Mouse (Mus musculus): ENCODE data around the gene Gm32802. TPM values are rescaled to one million over a fixed set of nuclear protein-coding genes. Genes with fewer than 3 reads are reported as not detected.
"Not testable (repeated sequence)": the region's sequence is repeated elsewhere in the genome, so short reads cannot be mapped to it uniquely, and the experiment has no call there.

Gene Gm32802
- 0.10 TPM in 1 of 2 replicates, not detected in the other for polyA plus RNA-seq (2016; fragmentation: Nextera tagmentation; extraction: Ambion mirVana)

- H3K27ac ChIP-seq; H3K36me3 ChIP-seq; H3K4me3 ChIP-seq; H3K4me1 ChIP-seq; DNase-seq (ENCODE audit: low spot score); H3K27me3 ChIP-seq (ENCODE audit: low read depth, poor library complexity, severe bottlenecking); H3K9me3 ChIP-seq (replicated peaks): not testable (repeated sequence)
- WGBS: no CpG with 5 or more reads among the region's 13 CpGs
These were observed at the start of gene Gm32802 for GRCm38 (mm10) chr10:118258388-118258787. TSS of gene Gm32802 (plus strand) at chr10:118258688.

- H3K27ac ChIP-seq; H3K27me3 ChIP-seq (ENCODE audit: low read depth, poor library complexity, severe bottlenecking); DNase-seq (ENCODE audit: low spot score); H3K4me3 ChIP-seq; H3K4me1 ChIP-seq; H3K9me3 ChIP-seq (replicated peaks); H3K36me3 ChIP-seq: not testable (repeated sequence)
- 87% methylated on average over 2 of the region's 4 CpGs for WGBS
These were observed 42.6 kb upstream of the Gm32802 start for GRCm38 (mm10) chr10:118215719-118216393.

DNA sequence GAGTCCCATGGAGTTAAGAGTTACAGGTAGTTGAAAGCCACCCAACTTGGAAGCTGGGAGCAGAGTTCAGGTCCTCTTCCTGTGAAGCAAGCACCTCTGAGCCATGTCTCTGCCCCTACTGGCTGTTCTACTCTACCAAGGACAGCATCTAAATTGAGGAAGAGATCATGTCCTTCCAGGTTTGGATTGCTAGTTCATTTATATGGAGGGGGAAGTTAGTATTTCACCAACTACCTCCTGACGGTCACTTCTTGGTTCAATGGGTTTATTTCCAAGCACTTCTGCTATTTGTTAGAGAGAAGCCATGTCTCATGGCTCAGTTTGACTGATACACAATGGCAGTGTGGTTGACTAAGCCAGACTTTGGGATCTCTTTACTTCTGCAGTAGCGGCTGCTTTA, 30.9 kb upstream of the Gm32802 start:
- not testable (repeated sequence) for H3K27me3 ChIP-seq (ENCODE audit: low read depth, poor library complexity, severe bottlenecking); H3K9me3 ChIP-seq (replicated peaks); H3K27ac ChIP-seq; H3K4me3 ChIP-seq; H3K36me3 ChIP-seq; DNase-seq (ENCODE audit: low spot score); H3K4me1 ChIP-seq
- 100% methylated on average over 1 of the region's 2 CpGs for WGBS

- no CpG with 5 or more reads among the region's 5 CpGs for WGBS
- not testable (repeated sequence) for H3K4me1 ChIP-seq; H3K36me3 ChIP-seq; DNase-seq (ENCODE audit: low spot score); H3K27ac ChIP-seq; H3K4me3 ChIP-seq; H3K9me3 ChIP-seq (replicated peaks); H3K27me3 ChIP-seq (ENCODE audit: low read depth, poor library complexity, severe bottlenecking)
These were observed 25.9 kb upstream of the Gm32802 start for GRCm38 (mm10) chr10:118232607-118233006.

DNA sequence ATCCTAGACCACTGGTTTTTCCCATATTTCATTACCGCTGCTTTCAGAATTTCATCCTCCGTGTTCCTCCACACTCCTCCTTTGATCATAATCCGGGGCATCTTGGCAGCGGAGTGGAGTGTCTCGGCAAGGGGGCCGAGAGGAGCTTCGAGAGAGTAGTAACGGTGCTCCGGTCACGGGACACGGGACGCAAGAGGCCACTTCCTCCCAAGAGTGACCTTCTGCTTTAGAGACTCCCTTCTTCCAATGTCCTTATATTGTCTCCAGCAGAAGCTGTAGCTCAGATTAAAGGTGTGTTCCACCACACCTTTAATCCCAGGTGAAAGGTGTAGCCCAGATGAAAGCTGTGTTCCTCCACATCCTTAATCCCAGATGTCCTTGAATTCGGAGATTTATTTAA, 17.8 kb upstream of the Gm32802 start, which contains the start of gene Gm32717:
Gm32717 (minus strand) TSS at position 101 of the 400 bp plus-strand sequence.
- H3K4me1 ChIP-seq; H3K27ac ChIP-seq; H3K27me3 ChIP-seq (ENCODE audit: low read depth, poor library complexity, severe bottlenecking); H3K9me3 ChIP-seq (replicated peaks); H3K4me3 ChIP-seq; DNase-seq (ENCODE audit: low spot score); H3K36me3 ChIP-seq: not testable (repeated sequence)
- no CpG with 5 or more reads among the region's 13 CpGs for WGBS

DNA sequence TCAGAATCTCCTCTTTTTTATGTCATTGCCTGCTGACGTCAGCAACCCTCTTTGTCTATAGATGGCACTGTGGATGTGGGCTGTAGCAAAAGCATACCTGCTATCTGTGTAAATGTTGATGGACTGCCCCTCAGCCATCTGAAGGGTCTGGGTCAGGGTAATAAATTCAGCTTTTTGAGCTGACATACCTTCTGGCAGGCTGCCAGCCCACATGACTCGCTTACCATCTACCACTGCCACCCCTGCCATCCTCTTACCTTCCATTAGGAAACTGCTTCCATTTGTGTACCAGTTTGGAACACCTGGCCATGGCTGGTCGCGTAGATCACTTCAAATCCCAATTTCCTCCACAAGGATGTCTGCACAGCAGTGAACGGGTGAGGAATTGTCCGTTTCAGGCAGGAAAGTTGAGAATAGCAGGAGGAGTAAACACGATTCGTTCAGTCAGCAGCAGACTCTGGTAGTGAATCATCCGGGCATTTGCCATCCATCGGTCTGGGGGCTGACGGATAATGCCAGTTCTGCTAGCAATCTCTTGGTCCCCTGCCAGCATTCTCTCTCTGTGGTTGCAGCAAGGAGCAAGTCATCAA, 9.4 kb upstream of the Gm32802 start:
- not testable (repeated sequence) for H3K27ac ChIP-seq; DNase-seq (ENCODE audit: low spot score)
- 87% methylated on average over 11 of the region's 11 CpGs for WGBS

GRCm38 (mm10) chr10:118250852-118251295, 7.6 kb upstream of the Gm32802 start:
- no peak overlapping the region for H3K4me3 ChIP-seq
- peak; percentile 80 for DNase-seq (ENCODE audit: low spot score)
- WGBS: 52% methylated on average over 10 of the region's 10 CpGs

More for the DNA sequence above, 9.4 kb upstream of the Gm32802 start:
- H3K36me3 ChIP-seq; H3K27me3 ChIP-seq (ENCODE audit: low read depth, poor library complexity, severe bottlenecking); H3K4me1 ChIP-seq; H3K9me3 ChIP-seq (replicated peaks); H3K4me3 ChIP-seq: not testable (repeated sequence)

DNA sequence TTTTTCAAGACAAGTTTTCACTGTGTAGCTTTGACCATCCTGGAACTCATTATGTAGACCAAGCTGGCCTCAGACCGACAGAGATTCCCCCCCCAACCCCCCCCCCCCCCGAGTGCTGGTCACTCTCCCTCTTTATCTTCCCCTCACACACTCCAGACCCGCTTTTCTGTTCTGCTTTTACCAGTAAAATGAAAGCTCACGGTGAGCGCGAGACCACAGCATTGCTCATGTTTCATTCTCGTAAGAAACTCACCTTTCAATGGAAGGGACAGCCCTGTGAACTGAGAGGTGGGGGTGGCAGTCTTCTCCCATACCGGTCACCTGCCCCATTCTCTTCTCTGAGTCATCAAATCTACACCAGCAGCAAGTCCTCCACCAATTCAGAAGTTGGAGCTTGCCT, 10.3 kb downstream of the Gm32802 start:
- H3K27ac ChIP-seq; H3K9me3 ChIP-seq (replicated peaks); H3K4me1 ChIP-seq; H3K4me3 ChIP-seq; H3K27me3 ChIP-seq (ENCODE audit: low read depth, poor library complexity, severe bottlenecking); H3K36me3 ChIP-seq; DNase-seq (ENCODE audit: low spot score): not testable (repeated sequence)
- WGBS: 64% methylated on average over 2 of the region's 8 CpGs

More at GRCm38 (mm10) chr10:118250852-118251295, 7.6 kb upstream of the Gm32802 start:
- Histone ChIP-seq H3K4me1 (peaks cover 4% of the 10 kb centered on the region; the same call in 1 of the 2 replicates), H3K27me3 (ENCODE audit: low read depth, poor library complexity, severe bottlenecking) (no peaks in the 10 kb centered on the region), H3K27ac (peak overlapping the region; percentile 15; the same call in 1 of the 2 replicates), H3K36me3 (no peaks in the 10 kb centered on the region), H3K9me3 (replicated peaks) (no peaks in the 10 kb centered on the region)

GRCm38 (mm10) chr10:118271416-118271815, 12.9 kb downstream of the Gm32802 start:
- not testable (repeated sequence) for H3K27ac ChIP-seq; H3K9me3 ChIP-seq (replicated peaks); DNase-seq (ENCODE audit: low spot score); H3K36me3 ChIP-seq; H3K4me3 ChIP-seq; H3K4me1 ChIP-seq; H3K27me3 ChIP-seq (ENCODE audit: low read depth, poor library complexity, severe bottlenecking)
- 100% methylated on average over 1 of the region's 2 CpGs for WGBS

- H3K27me3 ChIP-seq (ENCODE audit: low read depth, poor library complexity, severe bottlenecking); H3K27ac ChIP-seq; H3K36me3 ChIP-seq; DNase-seq (ENCODE audit: low spot score); H3K4me3 ChIP-seq; H3K4me1 ChIP-seq; H3K9me3 ChIP-seq (replicated peaks): not testable (repeated sequence)
- no CpG with 5 or more reads among the region's 4 CpGs for WGBS
These were observed 19.6 kb downstream of the Gm32802 start for GRCm38 (mm10) chr10:118278069-118278468.

DNA sequence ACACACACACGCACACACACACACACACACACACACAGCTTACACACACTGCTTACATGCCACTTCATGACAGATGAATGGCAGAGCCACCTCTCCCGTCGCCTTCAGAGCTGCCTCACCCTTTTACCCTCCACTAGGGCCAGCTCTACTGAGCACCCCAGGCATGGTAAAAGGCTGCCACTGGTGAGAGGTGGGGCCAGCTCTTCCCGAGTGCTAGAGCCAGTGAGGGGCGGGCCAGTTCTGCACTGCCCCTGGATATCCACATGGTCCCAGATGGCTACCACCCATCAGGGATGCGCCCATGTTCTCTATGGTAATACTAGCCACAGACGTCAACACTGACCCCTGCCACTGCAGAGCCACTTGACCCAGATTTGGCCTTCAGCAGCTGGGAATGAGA, 24.1 kb downstream of the Gm32802 start:
- not testable (repeated sequence) for H3K4me3 ChIP-seq; H3K27ac ChIP-seq; H3K36me3 ChIP-seq; H3K27me3 ChIP-seq (ENCODE audit: low read depth, poor library complexity, severe bottlenecking); DNase-seq (ENCODE audit: low spot score); H3K4me1 ChIP-seq; H3K9me3 ChIP-seq (replicated peaks)
- 85% methylated on average over 7 of the region's 7 CpGs for WGBS

DNA sequence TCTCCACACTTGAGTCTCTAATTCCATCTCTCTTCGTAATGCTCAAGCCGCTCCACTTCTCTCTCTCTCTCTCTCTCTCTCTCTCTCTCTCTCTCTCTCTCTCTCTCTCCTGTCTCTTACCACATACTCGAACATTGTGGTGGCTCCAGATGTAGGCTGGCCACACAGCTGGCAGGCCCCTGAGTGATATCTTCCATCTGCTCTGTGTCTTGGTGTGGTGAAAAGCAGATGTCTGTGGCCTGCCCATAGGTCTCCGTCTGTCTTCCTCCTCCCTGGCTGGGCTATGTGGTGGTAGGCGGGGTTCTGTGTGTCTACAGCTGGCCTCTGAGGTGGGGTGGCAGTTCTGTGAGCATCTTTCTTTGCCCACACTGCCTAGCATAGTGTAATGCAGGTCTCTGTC, 24.5 kb downstream of the Gm32802 start:
- not testable (repeated sequence) for H3K36me3 ChIP-seq; H3K4me1 ChIP-seq; H3K27me3 ChIP-seq (ENCODE audit: low read depth, poor library complexity, severe bottlenecking); H3K27ac ChIP-seq; H3K9me3 ChIP-seq (replicated peaks); DNase-seq (ENCODE audit: low spot score); H3K4me3 ChIP-seq
- WGBS: 76% methylated on average over 3 of the region's 5 CpGs

DNA sequence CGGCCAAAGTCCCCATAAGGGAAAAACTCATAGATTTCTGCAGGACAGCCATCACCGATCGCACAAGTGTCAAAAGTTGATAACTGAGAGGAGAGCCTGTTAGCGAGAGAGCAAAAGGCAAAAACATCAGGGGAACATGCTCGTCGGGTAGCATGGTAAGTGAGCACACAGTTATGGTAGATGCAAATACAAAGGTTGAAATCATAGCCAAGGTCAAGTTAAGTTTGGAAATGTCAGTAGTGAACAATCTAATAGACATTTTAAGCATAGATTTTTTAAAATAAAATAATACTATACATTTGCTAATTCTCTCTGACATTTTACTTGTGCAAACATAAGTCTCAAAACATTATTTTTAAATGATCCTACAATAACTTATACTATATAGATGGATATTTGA, 36.5 kb downstream of the Gm32802 start, which contains the start of gene Iltifb:
Iltifb (minus strand) TSS at position 101 of the 400 bp plus-strand sequence.
- Histone ChIP-seq H3K27ac (no peak within 1 kb of the TSS), H3K4me3 (no peak within 1 kb of the TSS), H3K9me3 (replicated peaks) (no peaks in the 10 kb centered on the region), H3K4me1 (no peaks in the 10 kb centered on the region), H3K36me3 (no peaks in the 10 kb centered on the region), H3K27me3 (ENCODE audit: low read depth, poor library complexity, severe bottlenecking) (no peaks in the 10 kb centered on the region)
- no peak for DNase-seq (ENCODE audit: low spot score)
- 94% methylated on average over 6 of the region's 6 CpGs for WGBS
